Mouse (Mus musculus): ENCODE measurements around the gene Ccdc62. TPM values are rescaled to one million over a fixed set of nuclear protein-coding genes. Genes with fewer than 3 reads are reported as not detected.

The Ccdc62 gene
- polyA plus RNA-seq, 1 experiment from 2014 or later = 5.0 TPM

DNA sequence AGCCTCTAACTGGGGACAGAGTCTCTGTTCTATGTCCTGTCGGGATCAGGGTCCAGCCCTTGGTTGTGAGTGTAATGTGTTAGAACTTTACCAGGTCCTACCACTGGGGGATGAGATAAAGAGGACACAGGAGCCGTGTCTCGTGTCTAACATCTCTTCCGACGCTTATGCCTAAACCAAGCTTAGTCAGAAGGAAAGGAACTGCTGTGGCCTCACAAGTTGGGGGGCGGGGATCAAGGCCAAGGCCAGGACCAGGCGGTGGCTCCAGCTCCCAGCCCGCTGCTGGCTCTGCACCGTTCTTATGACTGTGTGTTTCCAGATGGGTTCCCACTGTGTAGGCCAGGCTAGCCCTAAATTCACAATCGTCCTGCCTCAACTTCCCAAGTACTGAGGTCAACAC lies 82.4 kb downstream of the Ccdc62 start:
- no peak overlapping the region for H3K4me3 ChIP-seq (ENCODE audit: low read depth, low read length)

GRCm38 (mm10) chr5:124013747-124014146 lies 83.3 kb downstream of the Ccdc62 start:
- Histone ChIP-seq H3K4me2 (ENCODE audit: low read depth) (no peak overlapping the region), H3K4me1 (ENCODE audit: control insufficient read depth, insufficient read depth, low read length) (peaks cover 47% of the 10 kb centered on the region), H3K4me3 (ENCODE audit: low read depth, low read length) (no peak overlapping the region), H3K36me3 (ENCODE audit: control insufficient read depth, insufficient read depth, low read length) (peaks cover 7% of the 10 kb centered on the region; the same call in 1 of the 2 replicates), H3K9me3 (ENCODE audit: control insufficient read depth, low read length) (no peaks in the 10 kb centered on the region), H3K9ac (ENCODE audit: low read length) (no peak overlapping the region), H3K27me3 (ENCODE audit: control insufficient read depth, insufficient read depth, low read length) (no peaks in the 10 kb centered on the region), H3K27ac (ENCODE audit: low read depth, low read length) (no peak overlapping the region)
- DNase-seq (ENCODE audit: low spot score) = no peak
- no peak for ATAC-seq (ENCODE audit: insufficient read depth, low FRiP score, low TSS enrichment)
- WGBS = 89% methylated on average over 16 of the region's 16 CpGs

More for the DNA sequence above, 82.4 kb downstream of the Ccdc62 start:
- H3K27ac ChIP-seq (ENCODE audit: low read depth, low read length) = no peak overlapping the region
- no peak overlapping the region for H3K4me2 ChIP-seq (ENCODE audit: low read depth)
- H3K4me1 ChIP-seq (ENCODE audit: control insufficient read depth, insufficient read depth, low read length) = peaks cover 44% of the 10 kb centered on the region
- H3K36me3 ChIP-seq (ENCODE audit: control insufficient read depth, insufficient read depth, low read length) = peaks cover 8% of the 10 kb centered on the region; the same call in 1 of the 2 replicates
- H3K9me3 ChIP-seq (ENCODE audit: control insufficient read depth, low read length) = no peaks in the 10 kb centered on the region
- DNase-seq (ENCODE audit: low spot score) = no peak
- ATAC-seq (ENCODE audit: insufficient read depth, low FRiP score, low TSS enrichment) = no peak
- no peak overlapping the region for H3K9ac ChIP-seq (ENCODE audit: low read length)
- H3K27me3 ChIP-seq (ENCODE audit: control insufficient read depth, insufficient read depth, low read length) = no peaks in the 10 kb centered on the region
- 92% methylated on average over 10 of the region's 10 CpGs for WGBS

GRCm38 (mm10) chr5:124014180-124014579 lies 83.7 kb downstream of the Ccdc62 start:
- no peak overlapping the region for H3K27ac ChIP-seq (ENCODE audit: low read depth, low read length)

DNA sequence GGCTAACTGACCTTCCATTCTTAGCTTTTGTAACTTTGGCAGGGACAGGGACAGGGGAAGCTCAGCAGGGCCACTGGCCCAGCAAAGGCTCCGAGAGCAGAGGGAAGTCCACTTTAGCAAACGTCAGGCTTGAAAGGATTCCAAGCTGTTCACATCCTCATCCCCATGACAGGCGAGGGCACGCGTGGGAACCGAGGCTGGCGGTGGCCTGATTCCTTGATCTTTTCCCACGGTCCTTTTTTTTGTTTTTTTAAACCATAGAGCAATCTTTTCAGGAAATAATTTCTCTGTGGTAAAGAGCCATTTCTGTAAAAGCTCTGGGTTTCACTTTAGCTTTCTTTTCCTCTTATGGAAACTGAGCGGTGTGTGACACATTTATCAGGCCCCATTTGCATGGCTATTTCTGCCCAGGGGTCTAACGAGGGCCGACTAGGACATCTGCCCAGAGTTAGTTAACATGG lies 84.3 kb downstream of the Ccdc62 start:
- no peaks in the 10 kb centered on the region for H3K9me3 ChIP-seq (ENCODE audit: control insufficient read depth, low read length)
- H3K4me2 ChIP-seq (ENCODE audit: low read depth) = no peak overlapping the region
- H3K4me3 ChIP-seq (ENCODE audit: low read depth, low read length) = no peak overlapping the region
- peaks cover 2% of the 10 kb centered on the region; the same call in 1 of the 2 replicates for H3K36me3 ChIP-seq (ENCODE audit: control insufficient read depth, insufficient read depth, low read length)
- H3K27ac ChIP-seq (ENCODE audit: low read depth, low read length) = peak overlapping the region; percentile 15; the same call in 1 of the 2 replicates
- H3K4me1 ChIP-seq (ENCODE audit: control insufficient read depth, insufficient read depth, low read length) = peaks cover 50% of the 10 kb centered on the region
- H3K9ac ChIP-seq (ENCODE audit: low read length) = no peak overlapping the region
- no peaks in the 10 kb centered on the region for H3K27me3 ChIP-seq (ENCODE audit: control insufficient read depth, insufficient read depth, low read length)
- WGBS = 20% methylated on average over 11 of the region's 11 CpGs
- ATAC-seq (ENCODE audit: insufficient read depth, low FRiP score, low TSS enrichment) = no peak
- DNase-seq (ENCODE audit: low spot score) = no peak

More at GRCm38 (mm10) chr5:124014180-124014579, 83.7 kb downstream of the Ccdc62 start:
- no peaks in the 10 kb centered on the region for H3K9me3 ChIP-seq (ENCODE audit: control insufficient read depth, low read length)
- H3K9ac ChIP-seq (ENCODE audit: low read length) = no peak overlapping the region
- no peaks in the 10 kb centered on the region for H3K27me3 ChIP-seq (ENCODE audit: control insufficient read depth, insufficient read depth, low read length)
- WGBS = 86% methylated on average over 3 of the region's 3 CpGs
- H3K36me3 ChIP-seq (ENCODE audit: control insufficient read depth, insufficient read depth, low read length) = peaks cover 5% of the 10 kb centered on the region; the same call in 1 of the 2 replicates
- ATAC-seq (ENCODE audit: insufficient read depth, low FRiP score, low TSS enrichment) (no peak), DNase-seq (ENCODE audit: low spot score) (no peak)
- no peak overlapping the region for H3K4me2 ChIP-seq (ENCODE audit: low read depth)
- peaks cover 47% of the 10 kb centered on the region for H3K4me1 ChIP-seq (ENCODE audit: control insufficient read depth, insufficient read depth, low read length)
- H3K4me3 ChIP-seq (ENCODE audit: low read depth, low read length) = no peak overlapping the region

DNA sequence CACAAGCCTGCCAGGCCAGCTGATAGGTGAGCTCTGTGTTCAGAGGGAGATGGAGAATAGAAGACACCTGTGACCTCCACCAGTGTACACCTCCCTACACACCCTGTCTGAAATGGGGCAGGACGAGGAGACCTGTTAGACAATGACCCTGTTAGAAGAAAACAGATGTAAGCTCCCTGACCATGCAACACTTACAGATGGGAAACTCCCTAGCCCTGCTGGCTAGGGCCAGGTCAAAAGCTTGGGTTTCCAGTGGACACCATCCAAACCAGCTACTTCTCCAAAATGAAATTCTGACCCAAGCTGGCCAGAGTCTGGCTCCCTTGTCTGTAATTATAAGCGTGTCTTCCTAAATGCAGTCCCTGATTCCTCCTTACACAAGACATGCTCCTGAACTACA lies 85.2 kb downstream of the Ccdc62 start:
- H3K4me1 ChIP-seq (ENCODE audit: control insufficient read depth, insufficient read depth, low read length) = peaks cover 47% of the 10 kb centered on the region
- no peak overlapping the region for H3K4me2 ChIP-seq (ENCODE audit: low read depth)
- H3K9me3 ChIP-seq (ENCODE audit: control insufficient read depth, low read length) = no peaks in the 10 kb centered on the region
- no peak overlapping the region for H3K27ac ChIP-seq (ENCODE audit: low read depth, low read length)
- H3K27me3 ChIP-seq (ENCODE audit: control insufficient read depth, insufficient read depth, low read length) = no peaks in the 10 kb centered on the region
- no peak overlapping the region for H3K4me3 ChIP-seq (ENCODE audit: low read depth, low read length)
- no peak overlapping the region for H3K9ac ChIP-seq (ENCODE audit: low read length)
- DNase-seq (ENCODE audit: low spot score) = no peak
- WGBS = 74% methylated on average over 2 of the region's 2 CpGs
- H3K36me3 ChIP-seq (ENCODE audit: control insufficient read depth, insufficient read depth, low read length) = no peaks in the 10 kb centered on the region
- no peak for ATAC-seq (ENCODE audit: insufficient read depth, low FRiP score, low TSS enrichment)

DNA sequence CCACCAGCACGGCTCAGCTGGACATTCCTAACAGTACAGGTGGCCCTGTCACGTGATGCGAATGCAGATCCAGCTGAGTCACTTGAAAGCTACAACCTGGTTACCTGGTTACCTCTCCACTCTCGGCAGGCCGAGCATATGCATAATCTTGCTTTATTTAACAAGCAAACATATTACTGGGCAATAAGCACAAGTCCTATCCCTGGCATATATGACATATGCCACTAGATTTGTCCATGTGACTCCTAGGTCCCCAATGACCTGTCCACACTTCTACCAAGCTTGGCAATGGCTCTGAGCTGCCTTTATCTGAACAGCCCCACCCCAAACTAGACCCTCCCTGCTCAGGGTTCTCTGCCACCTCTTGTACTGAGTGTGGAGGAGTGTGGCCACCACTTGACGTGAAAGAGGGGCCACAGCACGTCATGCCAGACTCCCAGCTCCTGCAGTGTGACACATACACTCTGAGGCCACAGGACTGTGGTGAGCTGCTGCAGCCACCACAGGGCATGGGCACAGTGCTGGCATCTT lies 85.9 kb downstream of the Ccdc62 start:
- Histone ChIP-seq H3K27ac (ENCODE audit: low read depth, low read length) (no peak overlapping the region), H3K36me3 (ENCODE audit: control insufficient read depth, insufficient read depth, low read length) (no peaks in the 10 kb centered on the region), H3K9me3 (ENCODE audit: control insufficient read depth, low read length) (no peaks in the 10 kb centered on the region), H3K9ac (ENCODE audit: low read length) (no peak overlapping the region), H3K27me3 (ENCODE audit: control insufficient read depth, insufficient read depth, low read length) (no peaks in the 10 kb centered on the region), H3K4me2 (ENCODE audit: low read depth) (no peak overlapping the region), H3K4me1 (ENCODE audit: control insufficient read depth, insufficient read depth, low read length) (peaks cover 41% of the 10 kb centered on the region), H3K4me3 (ENCODE audit: low read depth, low read length) (no peak overlapping the region)
- DNase-seq (ENCODE audit: low spot score) = no peak
- 90% methylated on average over 7 of the region's 7 CpGs for WGBS
- ATAC-seq (ENCODE audit: insufficient read depth, low FRiP score, low TSS enrichment) = no peak

DNA sequence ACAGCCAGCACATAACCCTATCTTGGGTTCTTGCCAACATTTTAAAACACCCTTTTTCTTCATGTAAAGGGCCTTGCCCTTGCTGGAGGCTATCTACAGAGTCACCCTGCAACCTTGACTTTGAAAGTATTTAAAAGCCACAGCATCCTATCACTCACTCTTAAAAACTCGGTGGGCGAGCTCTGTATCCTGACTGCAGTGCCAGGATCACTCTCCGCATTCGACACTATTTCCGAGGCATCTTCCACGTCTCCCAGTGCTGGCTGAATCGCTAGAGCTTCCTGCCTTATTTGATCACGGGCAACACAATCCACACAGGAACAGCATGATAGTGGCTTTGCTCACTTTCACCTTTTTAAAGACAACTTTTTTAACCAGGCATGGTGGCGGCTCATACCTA lies 87.5 kb downstream of the Ccdc62 start:
- H3K4me1 ChIP-seq (ENCODE audit: control insufficient read depth, insufficient read depth, low read length) = peaks cover 28% of the 10 kb centered on the region
- H3K27me3 ChIP-seq (ENCODE audit: control insufficient read depth, insufficient read depth, low read length) = no peaks in the 10 kb centered on the region
- H3K27ac ChIP-seq (ENCODE audit: low read depth, low read length) = no peak overlapping the region
- ATAC-seq (ENCODE audit: insufficient read depth, low FRiP score, low TSS enrichment) (no peak), DNase-seq (ENCODE audit: low spot score) (no peak)
- H3K9ac ChIP-seq (ENCODE audit: low read length) = no peak overlapping the region
- no peaks in the 10 kb centered on the region for H3K36me3 ChIP-seq (ENCODE audit: control insufficient read depth, insufficient read depth, low read length)
- WGBS = 87% methylated on average over 9 of the region's 9 CpGs
- no peak overlapping the region for H3K4me2 ChIP-seq (ENCODE audit: low read depth)
- H3K9me3 ChIP-seq (ENCODE audit: control insufficient read depth, low read length) = no peaks in the 10 kb centered on the region
- no peak overlapping the region for H3K4me3 ChIP-seq (ENCODE audit: low read depth, low read length)

GRCm38 (mm10) chr5:124018651-124019050 lies 88.2 kb downstream of the Ccdc62 start:
- peaks cover 28% of the 10 kb centered on the region for H3K4me1 ChIP-seq (ENCODE audit: control insufficient read depth, insufficient read depth, low read length)
- ATAC-seq (ENCODE audit: insufficient read depth, low FRiP score, low TSS enrichment) = no peak

More at GRCm38 (mm10) chr5:124018651-124019050, 88.2 kb downstream of the Ccdc62 start:
- Histone ChIP-seq H3K27me3 (ENCODE audit: control insufficient read depth, insufficient read depth, low read length) (no peaks in the 10 kb centered on the region), H3K4me2 (ENCODE audit: low read depth) (no peak overlapping the region), H3K36me3 (ENCODE audit: control insufficient read depth, insufficient read depth, low read length) (no peaks in the 10 kb centered on the region), H3K27ac (ENCODE audit: low read depth, low read length) (no peak overlapping the region), H3K9me3 (ENCODE audit: control insufficient read depth, low read length) (no peaks in the 10 kb centered on the region), H3K9ac (ENCODE audit: low read length) (no peak overlapping the region), H3K4me3 (ENCODE audit: low read depth, low read length) (no peak overlapping the region)
- WGBS = 80% methylated on average over 9 of the region's 9 CpGs
- DNase-seq (ENCODE audit: low spot score) = no peak
